Mouse (Mus musculus) mouse embryonic stem cell (cell line): ENCODE results near the gene Wdr41.

Experiments used
- in situ Hi-C, 2 experiments: fragments of 300-500 bp; cut with MboI; formaldehyde crosslinking; loops; 1 replicate in 1 of 2; 3 replicates in 1 of 2; pipeline ENCODE4 v1.14.3; 2019 to 2020; ENCODE audit warnings: low sequenced_read_pairs in 2 of 2, low pct_unique_long_range_greater_than_20kb in 1 of 2, mixed read lengths in 1 of 2; ENCODE audit not compliant: unreplicated experiment in 1 of 2

Wdr41 gene

GRCm38 (mm10) chr13:94976219-94977186, at the start of gene Wdr41:
TSS of gene Wdr41 (plus strand) at chr13:94976344.
- in situ Hi-C loops, result no loop called here

- in situ Hi-C loops, result loop anchor here in 1 of 2 experiments (10.0 kb wide), 1 partner anchor 343 kb away; no protein-coding TSS in a partner anchor
These were observed 48.1 kb upstream of the Wdr41 start for GRCm38 (mm10) chr13:94928086-94928485.

- in situ Hi-C loops, result no loop called here
These were observed 37.7 kb upstream of the Wdr41 start for GRCm38 (mm10) chr13:94938418-94938817.

- in situ Hi-C loops, result loop anchor here in 1 of 2 experiments (10.0 kb wide), 1 partner anchor 375 kb away; no protein-coding TSS in a partner anchor
These were observed 36.0 kb upstream of the Wdr41 start for GRCm38 (mm10) chr13:94940104-94940503.

- in situ Hi-C loops, result loop anchor here in 1 of 2 experiments (10.0 kb wide), 1 partner anchor 376 kb away; no protein-coding TSS in a partner anchor
These were observed 34.9 kb upstream of the Wdr41 start for GRCm38 (mm10) chr13:94941230-94941629.

GRCm38 (mm10) chr13:94955941-94956340, 20.2 kb upstream of the Wdr41 start:
- in situ Hi-C loops, result no loop called here

- in situ Hi-C loops, result no loop called here
These were observed 18.2 kb upstream of the Wdr41 start for GRCm38 (mm10) chr13:94957965-94958364.

GRCm38 (mm10) chr13:94969992-94970553, 6.1 kb upstream of the Wdr41 start:
- in situ Hi-C loops, result no loop called here

GRCm38 (mm10) chr13:94975828-94976218, 321 bp upstream of the Wdr41 start:
- in situ Hi-C loops, result no loop called here

GRCm38 (mm10) chr13:94979081-94979480, 2.9 kb downstream of the Wdr41 start:
- in situ Hi-C loops, result no loop called here

GRCm38 (mm10) chr13:94990516-94990915, 14.4 kb downstream of the Wdr41 start:
- in situ Hi-C loops, result no loop called here

GRCm38 (mm10) chr13:95007281-95007680, 31.1 kb downstream of the Wdr41 start:
- in situ Hi-C loops, result loop anchor here in 1 of 2 experiments (10.0 kb wide), 1 partner anchor 1518 kb away; no protein-coding TSS in a partner anchor

GRCm38 (mm10) chr13:95009261-95009660, 33.1 kb downstream of the Wdr41 start:
- in situ Hi-C loops, result loop anchor here in 1 of 2 experiments (10.0 kb wide), 1 partner anchor 1516 kb away; no protein-coding TSS in a partner anchor

GRCm38 (mm10) chr13:95011546-95012257, 35.6 kb downstream of the Wdr41 start:
- in situ Hi-C loops, result no loop called here

- in situ Hi-C loops, result no loop called here
These were observed 41.1 kb downstream of the Wdr41 start for GRCm38 (mm10) chr13:95017278-95017677.

GRCm38 (mm10) chr13:95017916-95018315, 41.8 kb downstream of the Wdr41 start:
- in situ Hi-C loops, result no loop called here

GRCm38 (mm10) chr13:95019345-95019744, 43.2 kb downstream of the Wdr41 start:
- in situ Hi-C loops, result no loop called here

GRCm38 (mm10) chr13:95020216-95020615, 44.1 kb downstream of the Wdr41 start:
- in situ Hi-C loops, result no loop called here

GRCm38 (mm10) chr13:95030828-95031227, 54.7 kb downstream of the Wdr41 start:
- in situ Hi-C loops, result no loop called here
